Mouse (Mus musculus): ENCODE measurements around the gene Tex9. TPM values are rescaled to one million over a fixed set of nuclear protein-coding genes. Genes with fewer than 3 reads are reported as not detected.

Gene Tex9
- polyA plus RNA-seq, 1 experiment from 2014 or later, result 7.7 TPM

DNA sequence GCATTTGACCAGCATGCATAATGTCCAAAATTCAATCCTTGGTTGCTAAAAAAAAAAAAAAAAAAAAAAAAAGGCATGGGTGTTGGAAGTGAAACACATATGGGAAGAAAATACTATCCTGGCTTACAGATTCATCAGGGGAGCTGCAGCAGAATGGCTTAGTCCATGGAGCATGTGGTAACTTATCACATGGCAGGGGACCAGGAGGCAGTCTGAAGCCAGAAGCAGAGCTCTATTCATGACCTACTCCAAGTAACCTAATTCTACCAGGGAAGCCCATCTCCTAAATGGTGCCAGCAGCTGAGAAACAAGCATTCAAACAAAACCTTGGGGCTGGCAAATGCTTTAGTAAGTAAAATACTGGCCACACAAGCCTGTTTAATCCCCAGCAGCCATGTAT is 27.2 kb upstream of the Tex9 start:
- no peak for ATAC-seq
- Histone ChIP-seq H3K4me1 (replicated peaks; ENCODE audit: control insufficient read depth, insufficient read depth, low read length) (no peaks in the 10 kb centered on the region), H3K4me2 (replicated peaks; ENCODE audit: low read depth) (no peak overlapping the region), H3K9ac (ENCODE audit: low read depth, low read length) (no peak overlapping the region), H3K4me3 (ENCODE audit: low read depth, low read length) (no peak overlapping the region), H3K36me3 (ENCODE audit: control insufficient read depth, insufficient read depth) (no peaks in the 10 kb centered on the region), H3K27ac (ENCODE audit: low read depth, low read length) (no peak overlapping the region), H3K9me3 (ENCODE audit: control insufficient read depth) (no peaks in the 10 kb centered on the region), H3K27me3 (replicated peaks; ENCODE audit: control insufficient read depth, insufficient read depth, low read length) (no peaks in the 10 kb centered on the region)
- no peak for TF ChIP-seq CTCF (IDR thresholded peaks at IDR 0.05; ENCODE audit: low read depth)

GRCm38 (mm10) chr9:72515366-72515765 is 23.4 kb upstream of the Tex9 start:
- no peak overlapping the region for H3K4me2 ChIP-seq (replicated peaks; ENCODE audit: low read depth)
- no peak for TF ChIP-seq CTCF (IDR thresholded peaks at IDR 0.05; ENCODE audit: low read depth)
- H3K9ac ChIP-seq (ENCODE audit: low read depth, low read length), result no peak overlapping the region
- no peaks in the 10 kb centered on the region for H3K36me3 ChIP-seq (ENCODE audit: control insufficient read depth, insufficient read depth)
- H3K9me3 ChIP-seq (ENCODE audit: control insufficient read depth), result no peaks in the 10 kb centered on the region
- no peak for ATAC-seq
- no peaks in the 10 kb centered on the region for H3K27me3 ChIP-seq (replicated peaks; ENCODE audit: control insufficient read depth, insufficient read depth, low read length)
- H3K27ac ChIP-seq (ENCODE audit: low read depth, low read length), result no peak overlapping the region
- H3K4me1 ChIP-seq (replicated peaks; ENCODE audit: control insufficient read depth, insufficient read depth, low read length), result no peaks in the 10 kb centered on the region
- no peak overlapping the region for H3K4me3 ChIP-seq (ENCODE audit: low read depth, low read length)

DNA sequence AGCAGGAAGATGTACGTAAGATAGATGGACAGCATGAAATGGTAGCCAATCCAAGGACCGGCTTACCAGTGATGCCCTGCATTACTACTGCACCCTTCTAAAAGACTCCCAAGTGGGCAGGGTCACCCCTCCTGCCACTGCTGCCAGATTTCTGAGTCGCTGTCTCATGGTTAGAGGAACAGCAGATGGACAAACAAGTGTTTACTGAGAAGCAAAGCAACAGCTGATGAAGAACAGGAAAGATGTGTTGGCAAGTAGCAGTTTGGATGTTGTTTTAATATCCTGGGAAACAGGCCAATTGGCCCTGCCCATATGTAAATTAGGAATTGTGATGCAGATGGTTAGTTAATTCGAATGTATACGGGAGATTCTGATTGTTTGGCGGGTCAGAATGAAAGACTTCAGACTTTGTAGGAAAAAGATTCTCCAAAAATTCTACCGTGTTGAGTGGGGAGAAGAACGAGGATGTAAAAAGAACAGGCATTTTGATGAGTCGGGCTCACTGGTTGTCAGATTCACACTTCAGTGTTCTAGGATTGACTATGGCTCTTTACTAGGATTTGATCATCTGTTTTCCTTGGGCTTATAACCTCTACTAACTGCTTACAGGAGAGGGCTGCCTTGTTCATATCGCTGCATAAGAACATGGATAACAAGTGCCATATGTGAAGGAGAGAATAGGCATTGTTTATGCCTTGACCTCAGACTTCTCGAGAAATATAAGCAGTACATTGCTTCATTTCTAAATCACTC is 20.4 kb upstream of the Tex9 start:
- no peaks in the 10 kb centered on the region for H3K36me3 ChIP-seq (ENCODE audit: control insufficient read depth, insufficient read depth)
- no peaks in the 10 kb centered on the region for H3K27me3 ChIP-seq (replicated peaks; ENCODE audit: control insufficient read depth, insufficient read depth, low read length)
- H3K4me3 ChIP-seq (ENCODE audit: low read depth, low read length), result no peak overlapping the region
- no peak overlapping the region for H3K9ac ChIP-seq (ENCODE audit: low read depth, low read length)
- TF ChIP-seq CTCF (IDR thresholded peaks at IDR 0.05; ENCODE audit: low read depth), result no peak
- no peak overlapping the region for H3K4me2 ChIP-seq (replicated peaks; ENCODE audit: low read depth)
- WGBS, result 60% methylated on average over 11 of the region's 11 CpGs
- H3K9me3 ChIP-seq (ENCODE audit: control insufficient read depth), result no peaks in the 10 kb centered on the region
- H3K27ac ChIP-seq (ENCODE audit: low read depth, low read length), result no peak overlapping the region
- ATAC-seq, result no peak
- no peaks in the 10 kb centered on the region for H3K4me1 ChIP-seq (replicated peaks; ENCODE audit: control insufficient read depth, insufficient read depth, low read length)

GRCm38 (mm10) chr9:72497171-72497570 is 5.2 kb upstream of the Tex9 start:
- Histone ChIP-seq H3K9ac (ENCODE audit: low read depth, low read length) (no peak overlapping the region), H3K4me2 (replicated peaks; ENCODE audit: low read depth) (no peak overlapping the region), H3K27me3 (replicated peaks; ENCODE audit: control insufficient read depth, insufficient read depth, low read length) (no peaks in the 10 kb centered on the region), H3K4me3 (ENCODE audit: low read depth, low read length) (no peak overlapping the region), H3K27ac (ENCODE audit: low read depth, low read length) (no peak overlapping the region), H3K9me3 (ENCODE audit: control insufficient read depth) (no peaks in the 10 kb centered on the region), H3K4me1 (replicated peaks; ENCODE audit: control insufficient read depth, insufficient read depth, low read length) (no peaks in the 10 kb centered on the region; the same call in 1 of the 2 replicates), H3K36me3 (ENCODE audit: control insufficient read depth, insufficient read depth) (no peaks in the 10 kb centered on the region)
- ATAC-seq, result no peak
- no peak for TF ChIP-seq CTCF (IDR thresholded peaks at IDR 0.05; ENCODE audit: low read depth)
- WGBS, result 65% methylated on average over 3 of the region's 3 CpGs

DNA sequence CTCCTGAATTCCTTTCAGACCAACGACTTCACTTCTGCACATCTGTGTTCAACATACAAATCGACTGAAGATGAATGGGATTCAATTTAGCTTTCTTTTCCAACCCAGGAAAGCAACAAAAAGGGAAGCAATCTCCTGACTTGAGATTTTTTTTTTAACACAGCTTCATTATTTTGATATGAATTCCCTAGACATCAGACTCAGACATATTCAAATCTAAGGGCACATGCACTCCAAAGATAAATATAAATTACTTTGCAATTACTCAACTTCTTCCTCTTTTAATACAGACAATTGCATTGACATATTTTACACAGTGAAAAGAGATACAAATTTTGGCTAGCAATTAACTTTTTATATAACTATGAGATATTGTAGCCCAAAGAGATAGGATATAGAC is 4.7 kb upstream of the Tex9 start:
- WGBS, result 65% methylated on average over 2 of the region's 2 CpGs
- H3K9ac ChIP-seq (ENCODE audit: low read depth, low read length), result no peak overlapping the region
- H3K36me3 ChIP-seq (ENCODE audit: control insufficient read depth, insufficient read depth), result no peaks in the 10 kb centered on the region
- no peak overlapping the region for H3K4me3 ChIP-seq (ENCODE audit: low read depth, low read length)
- no peak for TF ChIP-seq CTCF (IDR thresholded peaks at IDR 0.05; ENCODE audit: low read depth)
- H3K4me2 ChIP-seq (replicated peaks; ENCODE audit: low read depth), result no peak overlapping the region
- no peaks in the 10 kb centered on the region for H3K9me3 ChIP-seq (ENCODE audit: control insufficient read depth)
- no peaks in the 10 kb centered on the region for H3K27me3 ChIP-seq (replicated peaks; ENCODE audit: control insufficient read depth, insufficient read depth, low read length)
- H3K27ac ChIP-seq (ENCODE audit: low read depth, low read length), result no peak overlapping the region
- no peaks in the 10 kb centered on the region; the same call in 1 of the 2 replicates for H3K4me1 ChIP-seq (replicated peaks; ENCODE audit: control insufficient read depth, insufficient read depth, low read length)
- no peak for ATAC-seq

- ATAC-seq, result peak; percentile 55
- no peaks in the 10 kb centered on the region; the same call in none of the 2 replicates for H3K4me1 ChIP-seq (replicated peaks; ENCODE audit: control insufficient read depth, insufficient read depth, low read length)
- no peaks in the 10 kb centered on the region for H3K9me3 ChIP-seq (ENCODE audit: control insufficient read depth)
- TF ChIP-seq CTCF (IDR thresholded peaks at IDR 0.05; ENCODE audit: low read depth), result no peak
- H3K27ac ChIP-seq (ENCODE audit: low read depth, low read length), result no peak overlapping the region
- H3K27me3 ChIP-seq (replicated peaks; ENCODE audit: control insufficient read depth, insufficient read depth, low read length), result no peaks in the 10 kb centered on the region
- H3K4me3 ChIP-seq (ENCODE audit: low read depth, low read length), result no peak overlapping the region
- no peak overlapping the region for H3K4me2 ChIP-seq (replicated peaks; ENCODE audit: low read depth)
- no peak overlapping the region for H3K9ac ChIP-seq (ENCODE audit: low read depth, low read length)
- H3K36me3 ChIP-seq (ENCODE audit: control insufficient read depth, insufficient read depth), result no peaks in the 10 kb centered on the region
- WGBS, result 67% methylated on average over 3 of the region's 3 CpGs
Measured at GRCm38 (mm10) chr9:72493984-72494685, 2.1 kb upstream of the Tex9 start.

Data from intestine, postnatal 0 days (tissue).